Mouse (Mus musculus): ENCODE results near the gene Rergl. TPM values are rescaled to one million over a fixed set of nuclear protein-coding genes. Genes with fewer than 3 reads are reported as not detected.

Gene Rergl
- not detected for polyA plus RNA-seq (2017; shearing (Covaris generic))

GRCm38 (mm10) chr6:139501876-139502275, at the start of gene Rergl:
Gene Rergl (minus strand): TSS chr6:139501976.

Other genes starting within 250 kb of the Rergl start
- gene Pik3c2g, start 85.2 kb upstream of the Rergl start, polyA plus RNA-seq (2017; shearing (Covaris generic)) = 0.29 TPM